Mouse (Mus musculus) lung, adult 2 months (tissue): ENCODE data around the gene Batf3.

ENCODE experiments used
- CTCF ChIP-seq: fragments of 200-500 bp; IDR thresholded peaks from 2 replicates; pipeline ENCODE4 v1.5.1; 2011; ENCODE audit warnings: mild to moderate bottlenecking, low read length, control low read depth; ENCODE audit not compliant: insufficient read depth
- POLR2A ChIP-seq: fragments of 200-500 bp; IDR thresholded peaks from 2 replicates; pipeline ENCODE4 v1.6.1; 2011; ENCODE audit warnings: low read depth, mild to moderate bottlenecking, control low read depth, low read length, borderline replicate concordance; ENCODE audit errors: extremely low read depth

GRCm38 (mm10) chr1:191154314-191154713 is 56.7 kb downstream of the Batf3 start:
- TF ChIP-seq CTCF (no peak), POLR2A (no peak)
